Mouse (Mus musculus): ENCODE measurements around the gene Sar1b. TPM values are rescaled to one million over a fixed set of nuclear protein-coding genes. Genes with fewer than 3 reads are reported as not detected.
"Not testable (repeated sequence)": the region's sequence is repeated elsewhere in the genome, so short reads cannot be mapped to it uniquely, and the experiment has no call there.

The Sar1b gene
- 228 and 250 TPM in 2 replicates for polyA plus RNA-seq (2014; fragmentation: Nextera tagmentation; extraction: Ambion mirVana)

DNA sequence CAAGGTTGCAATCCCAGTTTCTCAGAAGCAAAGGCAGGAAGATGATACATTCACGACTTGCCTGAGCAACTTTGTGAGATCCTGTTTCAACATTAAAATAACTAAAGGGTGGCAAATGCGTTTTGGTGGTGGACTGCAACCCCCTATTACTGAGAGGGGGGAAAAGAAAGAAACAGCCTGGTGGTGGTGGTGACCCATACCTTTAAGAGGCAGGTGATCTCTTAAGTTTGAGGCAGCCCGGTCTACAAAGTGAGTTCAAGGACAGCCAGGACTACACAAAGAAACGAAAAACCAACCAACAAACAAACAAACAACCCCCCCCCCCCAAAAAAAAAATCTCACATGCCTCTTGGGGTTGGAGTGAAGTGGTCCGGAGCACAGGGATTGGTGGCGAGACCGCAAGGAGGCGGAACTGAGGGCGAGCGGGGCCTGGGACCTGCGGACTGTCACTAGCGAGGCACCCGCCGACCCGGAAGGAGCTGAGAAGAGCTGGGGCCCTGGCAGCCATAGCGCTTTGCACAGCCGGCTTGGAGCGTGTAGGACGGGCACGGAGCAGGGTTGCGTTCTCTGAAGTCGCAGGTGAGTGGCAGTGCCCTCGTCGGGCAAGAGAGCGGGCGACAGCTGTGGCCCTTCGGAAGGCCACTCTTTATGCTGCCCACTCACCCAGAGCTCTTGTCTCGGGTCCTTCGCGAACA lies at the start of gene Sar1b, which contains the start of gene Sec24a:
TSS of gene Sar1b (plus strand) at position 475 of the 695 bp plus-strand sequence.
TSS of gene Sec24a (minus strand) at position 422 of the 695 bp plus-strand sequence.
- Histone ChIP-seq H3K9me3 (ENCODE audit: control insufficient read depth, low read length) (no peaks in the 10 kb centered on the region), H3K27me3 (ENCODE audit: control insufficient read depth, insufficient read depth, low read length) (no peaks in the 10 kb centered on the region), H3K27ac (ENCODE audit: low read depth, low read length) (no peak within 1 kb of the TSS), H3K4me1 (ENCODE audit: control insufficient read depth, insufficient read depth, low read length) (peaks cover 12% of the 10 kb centered on the region; the same call in 1 of the 2 replicates), H3K36me3 (ENCODE audit: control insufficient read depth, insufficient read depth, low read length) (no peaks in the 10 kb centered on the region), H3K4me3 (ENCODE audit: low read depth, low read length) (peak within 1 kb of the TSS; percentile 76), H3K4me2 (ENCODE audit: low read depth, low read length) (peak within 1 kb of the TSS; percentile 92), H3K9ac (replicated peaks; ENCODE audit: low read depth, low read length) (peak within 1 kb of the TSS; percentile 73)
- peak; percentile 98 for ATAC-seq (ENCODE audit: low read depth)
- 1% methylated on average over 30 of the region's 30 CpGs for WGBS

DNA sequence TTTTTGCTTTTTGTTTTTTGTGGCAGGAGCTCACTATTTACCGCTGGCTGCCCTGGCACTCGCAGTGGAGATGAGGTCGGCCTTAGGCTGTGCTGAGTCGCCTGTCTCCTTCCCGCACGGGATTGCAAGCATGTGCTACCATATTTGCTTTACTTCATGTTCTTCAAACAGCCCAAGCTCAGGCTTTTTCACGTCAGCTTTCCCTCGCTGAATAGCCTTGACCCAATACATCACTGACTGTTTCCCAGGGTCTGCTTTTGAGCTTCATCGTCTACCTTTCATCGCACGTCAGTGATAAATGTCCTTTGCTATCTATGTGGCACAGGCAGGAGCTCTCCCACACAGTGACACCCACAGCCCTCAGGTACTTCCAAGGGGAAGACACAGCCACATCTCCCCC lies 42.4 kb upstream of the Sar1b start:
- Histone ChIP-seq H3K4me1 (ENCODE audit: control insufficient read depth, insufficient read depth, low read length) (no peaks in the 10 kb centered on the region), H3K9me3 (ENCODE audit: control insufficient read depth, low read length) (no peaks in the 10 kb centered on the region), H3K9ac (replicated peaks; ENCODE audit: low read depth, low read length) (no peak overlapping the region), H3K4me3 (ENCODE audit: low read depth, low read length) (no peak overlapping the region), H3K27ac (ENCODE audit: low read depth, low read length) (no peak overlapping the region), H3K36me3 (ENCODE audit: control insufficient read depth, insufficient read depth, low read length) (peaks cover 58% of the 10 kb centered on the region), H3K27me3 (ENCODE audit: control insufficient read depth, insufficient read depth, low read length) (no peaks in the 10 kb centered on the region), H3K4me2 (ENCODE audit: low read depth, low read length) (no peak overlapping the region)
- WGBS = 92% methylated on average over 11 of the region's 11 CpGs
- no peak for ATAC-seq (ENCODE audit: low read depth)

DNA sequence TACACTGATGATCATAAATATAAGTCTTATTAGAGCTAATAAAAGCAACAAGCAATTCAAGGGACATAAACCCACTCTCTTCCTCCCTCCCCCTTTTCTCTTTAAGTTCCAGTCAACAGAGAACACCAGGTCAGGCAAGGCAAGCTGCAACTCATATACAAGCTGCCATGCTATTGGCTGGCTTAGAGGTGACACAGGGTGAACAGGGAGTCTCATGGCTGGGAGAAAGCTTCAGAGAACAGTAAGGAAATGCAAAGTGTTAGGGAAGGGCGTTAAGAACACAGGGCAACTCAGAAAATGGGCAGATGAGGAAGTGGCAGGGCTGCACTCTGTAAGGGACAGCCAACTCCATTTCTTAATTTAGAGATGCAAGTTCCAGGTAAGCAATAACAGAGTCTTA lies 30.6 kb upstream of the Sar1b start:
- peaks cover 36% of the 10 kb centered on the region for H3K36me3 ChIP-seq (ENCODE audit: control insufficient read depth, insufficient read depth, low read length)
- H3K9ac ChIP-seq (replicated peaks; ENCODE audit: low read depth, low read length) = no peak overlapping the region
- no peak overlapping the region for H3K4me3 ChIP-seq (ENCODE audit: low read depth, low read length)
- no peaks in the 10 kb centered on the region for H3K4me1 ChIP-seq (ENCODE audit: control insufficient read depth, insufficient read depth, low read length)
- no peak for ATAC-seq (ENCODE audit: low read depth)
- no peaks in the 10 kb centered on the region for H3K27me3 ChIP-seq (ENCODE audit: control insufficient read depth, insufficient read depth, low read length)
- no peak overlapping the region for H3K27ac ChIP-seq (ENCODE audit: low read depth, low read length)
- H3K4me2 ChIP-seq (ENCODE audit: low read depth, low read length) = no peak overlapping the region
- no peaks in the 10 kb centered on the region for H3K9me3 ChIP-seq (ENCODE audit: control insufficient read depth, low read length)
- WGBS = 76% methylated on average over 1 of the region's 1 CpGs

- H3K9me3 ChIP-seq (ENCODE audit: control insufficient read depth, low read length); H3K4me2 ChIP-seq (ENCODE audit: low read depth, low read length); H3K27ac ChIP-seq (ENCODE audit: low read depth, low read length); H3K4me1 ChIP-seq (ENCODE audit: control insufficient read depth, insufficient read depth, low read length); H3K9ac ChIP-seq (replicated peaks; ENCODE audit: low read depth, low read length); ATAC-seq (ENCODE audit: low read depth); H3K4me3 ChIP-seq (ENCODE audit: low read depth, low read length); H3K27me3 ChIP-seq (ENCODE audit: control insufficient read depth, insufficient read depth, low read length): not testable (repeated sequence)
- 96% methylated on average over 12 of the region's 13 CpGs for WGBS
- peaks cover 34% of the 10 kb centered on the region for H3K36me3 ChIP-seq (ENCODE audit: control insufficient read depth, insufficient read depth, low read length)
Measured at GRCm38 (mm10) chr11:51734218-51734617, 29.3 kb upstream of the Sar1b start.

- 94% methylated on average over 3 of the region's 3 CpGs for WGBS
- Histone ChIP-seq H3K9me3 (ENCODE audit: control insufficient read depth, low read length) (no peaks in the 10 kb centered on the region), H3K4me2 (ENCODE audit: low read depth, low read length) (no peak overlapping the region), H3K9ac (replicated peaks; ENCODE audit: low read depth, low read length) (no peak overlapping the region), H3K4me1 (ENCODE audit: control insufficient read depth, insufficient read depth, low read length) (no peaks in the 10 kb centered on the region), H3K36me3 (ENCODE audit: control insufficient read depth, insufficient read depth, low read length) (peaks cover 23% of the 10 kb centered on the region), H3K27ac (ENCODE audit: low read depth, low read length) (no peak overlapping the region), H3K4me3 (ENCODE audit: low read depth, low read length) (no peak overlapping the region), H3K27me3 (ENCODE audit: control insufficient read depth, insufficient read depth, low read length) (no peaks in the 10 kb centered on the region)
- ATAC-seq (ENCODE audit: low read depth) = no peak
Measured at GRCm38 (mm10) chr11:51738651-51739403, 24.7 kb upstream of the Sar1b start.

GRCm38 (mm10) chr11:51740701-51741100 lies 22.8 kb upstream of the Sar1b start:
- Histone ChIP-seq H3K4me3 (ENCODE audit: low read depth, low read length) (no peak overlapping the region), H3K36me3 (ENCODE audit: control insufficient read depth, insufficient read depth, low read length) (peaks cover 20% of the 10 kb centered on the region), H3K9me3 (ENCODE audit: control insufficient read depth, low read length) (no peaks in the 10 kb centered on the region), H3K27ac (ENCODE audit: low read depth, low read length) (no peak overlapping the region), H3K9ac (replicated peaks; ENCODE audit: low read depth, low read length) (no peak overlapping the region), H3K27me3 (ENCODE audit: control insufficient read depth, insufficient read depth, low read length) (no peaks in the 10 kb centered on the region), H3K4me2 (ENCODE audit: low read depth, low read length) (no peak overlapping the region), H3K4me1 (ENCODE audit: control insufficient read depth, insufficient read depth, low read length) (no peaks in the 10 kb centered on the region)
- ATAC-seq (ENCODE audit: low read depth) = no peak
- 92% methylated on average over 3 of the region's 3 CpGs for WGBS

GRCm38 (mm10) chr11:51746096-51746495 lies 17.4 kb upstream of the Sar1b start:
- no peak for ATAC-seq (ENCODE audit: low read depth)
- 79% methylated on average over 1 of the region's 1 CpGs for WGBS
- no peaks in the 10 kb centered on the region for H3K9me3 ChIP-seq (ENCODE audit: control insufficient read depth, low read length)

GRCm38 (mm10) chr11:51751623-51752225 lies 11.8 kb upstream of the Sar1b start:
- not testable (repeated sequence) for H3K27ac ChIP-seq (ENCODE audit: low read depth, low read length); H3K36me3 ChIP-seq (ENCODE audit: control insufficient read depth, insufficient read depth, low read length); H3K9me3 ChIP-seq (ENCODE audit: control insufficient read depth, low read length); H3K27me3 ChIP-seq (ENCODE audit: control insufficient read depth, insufficient read depth, low read length); H3K9ac ChIP-seq (replicated peaks; ENCODE audit: low read depth, low read length); H3K4me2 ChIP-seq (ENCODE audit: low read depth, low read length); ATAC-seq (ENCODE audit: low read depth); H3K4me3 ChIP-seq (ENCODE audit: low read depth, low read length)
- H3K4me1 ChIP-seq (ENCODE audit: control insufficient read depth, insufficient read depth, low read length) = peaks cover 15% of the 10 kb centered on the region
- WGBS = 82% methylated on average over 6 of the region's 6 CpGs

More at GRCm38 (mm10) chr11:51746096-51746495, 17.4 kb upstream of the Sar1b start:
- Histone ChIP-seq H3K4me1 (ENCODE audit: control insufficient read depth, insufficient read depth, low read length) (no peaks in the 10 kb centered on the region), H3K9ac (replicated peaks; ENCODE audit: low read depth, low read length) (no peak overlapping the region), H3K27me3 (ENCODE audit: control insufficient read depth, insufficient read depth, low read length) (no peaks in the 10 kb centered on the region), H3K4me2 (ENCODE audit: low read depth, low read length) (no peak overlapping the region), H3K27ac (ENCODE audit: low read depth, low read length) (no peak overlapping the region), H3K36me3 (ENCODE audit: control insufficient read depth, insufficient read depth, low read length) (peaks cover 16% of the 10 kb centered on the region), H3K4me3 (ENCODE audit: low read depth, low read length) (no peak overlapping the region)
